Mouse (Mus musculus): ENCODE data around the gene P2rx5. TPM values are rescaled to one million over a fixed set of nuclear protein-coding genes. Genes with fewer than 3 reads are reported as not detected.

Gene P2rx5
- total RNA-seq, 2 experiments from 2014 or later: 5.1 to 6.5 TPM

Other genes with a start within 250 kb of the P2rx5 start
- 1 to 10 TPM; 7.2 to 8.2 TPM for gene Atp2a3, start 199.3 kb upstream of the P2rx5 start, total RNA-seq (2021)
- under 1 TPM; 0.33 to 0.70 TPM for gene P2rx1, start 161.3 kb upstream of the P2rx5 start, total RNA-seq (2021)
- 1 to 10 TPM; 2.6 to 5.1 TPM for gene Camkk1, start 141.4 kb upstream of the P2rx5 start, total RNA-seq (2021)
- gene Ncbp3, start 112.6 kb upstream of the P2rx5 start, total RNA-seq (2021): 10 to 100 TPM; 11.0 to 12.0 TPM
- gene Itgae, start 69.8 kb upstream of the P2rx5 start, total RNA-seq (2021): under 1 TPM; 0.50 to 0.59 TPM
- gene Haspin, start 22.1 kb upstream of the P2rx5 start, total RNA-seq (2021): under 1 TPM; 0.93 to 0.95 TPM
- gene Emc6, start 16.6 kb downstream of the P2rx5 start, total RNA-seq (2021): 10 to 100 TPM; 83.0 to 85.0 TPM
- 10 to 100 TPM; 74.5 to 79.4 TPM for gene Tax1bp3, start 16.7 kb downstream of the P2rx5 start, total RNA-seq (2021)
- gene Ctns, start 38.6 kb downstream of the P2rx5 start, total RNA-seq (2021): 10 to 100 TPM; 14.3 to 16.8 TPM
- gene Shpk, start 39.0 kb downstream of the P2rx5 start, total RNA-seq (2021): 10 to 100 TPM in 1 of 2 experiments, 1 to 10 TPM in 1; 8.8 to 13.2 TPM
- under 1 TPM; 0.13 to 0.36 TPM for gene Trpv1, start 73.9 kb downstream of the P2rx5 start, total RNA-seq (2021)
- gene Trpv3, start 107.0 kb downstream of the P2rx5 start, total RNA-seq (2021): under 1 TPM; 0.07 to 0.20 TPM
- 10 to 100 TPM; 10.5 to 10.8 TPM for gene Aspa, start 169.2 kb downstream of the P2rx5 start, total RNA-seq (2021)
- gene Gm49340, start 169.3 kb downstream of the P2rx5 start, total RNA-seq (2021): not detected
- 1 to 10 TPM; 1.0 to 1.1 TPM for gene Spata22, start 169.3 kb downstream of the P2rx5 start, total RNA-seq (2021)
- under 1 TPM in 1 of 2 experiments, not detected in 1; 0.26 TPM for gene Olfr20, start 190.4 kb downstream of the P2rx5 start, total RNA-seq (2021)
- not detected for gene Olfr376, start 210.8 kb downstream of the P2rx5 start, total RNA-seq (2021)
- not detected for gene Olfr1, start 239.2 kb downstream of the P2rx5 start, total RNA-seq (2021)

All from adrenal gland, postnatal 36 days (tissue).